Mouse (Mus musculus) forelimb bud, embryonic 11.5 days (tissue): Measurements from ENCODE around the gene Eef1akmt1.

Experiments used
- DNase-seq: peaks from one replicate; pipeline ENCODE4 v3.0.0-alpha.2; 2012; ENCODE audit warnings: low read depth, low spot score

The Eef1akmt1 gene

DNA sequence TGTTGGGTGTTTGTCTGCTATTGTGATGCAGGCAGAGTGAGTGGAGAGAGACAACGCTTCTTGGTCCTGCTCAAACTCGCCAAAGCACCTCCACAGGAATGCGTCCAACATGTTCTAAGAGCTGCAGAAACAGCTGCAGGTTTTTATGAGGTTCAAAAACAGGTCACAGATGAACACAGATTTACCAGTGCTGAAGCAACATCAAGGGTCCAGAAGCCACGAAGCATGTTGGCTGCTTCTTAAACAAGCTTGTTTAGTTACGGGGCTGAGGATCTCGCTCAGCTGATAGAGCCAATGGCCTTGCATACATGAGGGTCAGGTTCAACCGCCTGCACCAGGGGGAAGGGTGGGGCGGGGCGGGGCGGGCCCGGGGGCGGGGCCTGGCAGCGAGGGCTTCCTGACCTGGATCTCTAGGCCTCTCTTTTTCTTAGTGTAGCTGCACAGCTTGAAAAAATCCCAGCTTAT, 24.8 kb downstream of the Eef1akmt1 start:
- DNase-seq, result peak; percentile 63

DNA sequence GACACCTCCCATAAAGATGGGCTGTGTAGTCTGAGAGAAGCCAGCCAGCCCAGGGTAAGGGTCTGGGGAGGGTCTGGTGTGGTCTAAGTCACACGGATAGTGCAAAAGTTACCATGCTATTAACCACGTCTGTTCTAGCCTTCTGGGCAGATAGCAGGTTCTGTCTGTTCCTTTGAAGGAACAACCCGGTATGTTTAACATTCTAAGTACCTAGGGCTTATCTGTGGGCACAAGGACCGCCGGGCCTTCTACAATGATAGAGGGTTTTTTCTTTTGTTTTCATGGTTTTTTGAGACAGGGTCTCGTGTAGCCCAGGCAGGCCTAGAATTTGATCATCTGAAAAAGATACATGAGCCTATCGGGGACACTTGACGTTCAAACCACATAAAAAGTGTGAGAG, 25.3 kb downstream of the Eef1akmt1 start:
- no peak for DNase-seq

DNA sequence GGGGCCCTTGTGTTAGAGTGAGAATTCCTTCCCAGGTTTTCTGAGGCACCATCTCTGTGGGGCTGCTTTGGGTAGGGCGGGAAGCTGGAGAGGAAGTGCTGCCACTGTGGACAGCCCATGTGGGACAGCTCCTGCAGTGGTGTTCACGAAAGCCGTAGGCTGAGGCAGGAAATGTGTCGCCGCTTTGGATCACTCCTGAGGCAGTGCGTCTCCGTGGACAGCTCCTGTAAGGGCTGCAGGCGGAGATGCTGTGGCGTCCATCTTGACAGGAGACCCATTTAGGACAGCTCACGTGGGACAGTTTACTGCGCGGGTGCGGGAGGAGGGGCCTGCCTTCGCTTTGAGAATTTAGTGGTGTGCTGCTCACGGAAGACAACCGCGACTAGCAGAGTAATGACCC, 25.9 kb downstream of the Eef1akmt1 start:
- no peak for DNase-seq

DNA sequence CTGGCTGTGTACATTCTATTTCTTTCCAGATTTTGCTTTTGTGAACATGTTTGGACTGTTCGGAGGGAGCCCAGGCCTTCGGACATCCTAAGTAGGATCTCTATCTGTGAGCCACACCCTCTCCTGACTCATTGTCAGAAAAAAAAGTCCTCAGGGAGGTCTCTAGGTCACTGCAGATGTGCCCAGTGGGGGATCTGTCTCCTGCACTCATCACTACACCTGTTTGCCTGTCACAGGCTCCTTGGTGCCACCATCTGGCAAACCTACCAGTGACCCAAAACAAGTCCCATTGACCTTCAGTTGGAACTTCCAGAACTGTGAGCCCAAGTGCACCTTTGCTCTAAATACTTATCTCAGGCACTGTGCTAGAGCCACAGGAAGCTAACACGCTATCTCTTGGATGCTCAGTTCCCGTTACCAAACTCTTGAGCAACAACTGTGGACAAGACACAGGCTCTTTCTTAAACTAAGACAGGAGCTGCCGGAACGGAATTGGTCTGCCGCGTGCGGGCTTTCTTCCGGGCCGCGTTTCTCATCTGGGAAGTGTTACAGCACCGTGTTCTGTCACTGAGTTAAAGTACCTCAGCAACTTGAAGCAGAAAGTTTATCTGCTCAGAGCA, 27.9 kb downstream of the Eef1akmt1 start:
- DNase-seq, result no peak

DNA sequence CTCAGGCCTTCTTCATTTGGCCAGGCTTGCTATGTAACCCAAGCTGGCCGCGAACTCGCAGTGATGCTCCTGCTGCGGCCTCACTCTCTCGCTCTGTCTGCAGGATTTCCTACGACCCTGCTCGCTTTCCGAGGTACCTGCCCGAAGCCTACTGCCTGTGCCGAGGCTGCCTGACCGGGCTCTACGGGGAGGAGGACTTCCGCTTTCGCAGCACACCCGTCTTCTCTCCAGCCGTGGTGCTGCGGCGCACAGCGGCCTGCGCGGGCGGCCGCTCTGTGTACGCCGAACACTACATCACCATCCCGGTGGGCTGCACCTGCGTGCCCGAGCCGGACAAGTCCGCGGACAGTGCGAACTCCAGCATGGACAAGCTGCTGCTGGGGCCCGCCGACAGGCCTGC, 29.2 kb downstream of the Eef1akmt1 start:
- DNase-seq, result no peak

DNA sequence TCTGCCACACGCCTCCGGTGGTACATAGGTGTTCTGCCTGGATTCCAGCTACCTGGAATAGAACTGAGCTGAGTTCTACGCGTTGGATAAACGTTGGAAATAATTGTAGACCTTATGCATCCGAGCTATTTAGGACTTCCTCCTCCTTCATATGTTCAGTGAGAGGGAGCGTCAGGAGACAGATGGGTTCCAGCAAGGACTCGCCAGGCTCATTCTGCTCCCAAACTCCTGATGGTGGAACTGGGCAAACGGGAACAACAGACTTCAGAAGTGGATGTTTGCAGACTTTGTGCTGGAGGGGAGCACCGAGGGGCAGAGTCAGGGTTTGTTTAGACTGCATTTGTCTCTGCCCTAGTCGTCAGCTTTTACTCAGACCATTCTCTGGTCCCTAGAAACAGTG, 30.7 kb downstream of the Eef1akmt1 start:
- DNase-seq, result no peak

DNA sequence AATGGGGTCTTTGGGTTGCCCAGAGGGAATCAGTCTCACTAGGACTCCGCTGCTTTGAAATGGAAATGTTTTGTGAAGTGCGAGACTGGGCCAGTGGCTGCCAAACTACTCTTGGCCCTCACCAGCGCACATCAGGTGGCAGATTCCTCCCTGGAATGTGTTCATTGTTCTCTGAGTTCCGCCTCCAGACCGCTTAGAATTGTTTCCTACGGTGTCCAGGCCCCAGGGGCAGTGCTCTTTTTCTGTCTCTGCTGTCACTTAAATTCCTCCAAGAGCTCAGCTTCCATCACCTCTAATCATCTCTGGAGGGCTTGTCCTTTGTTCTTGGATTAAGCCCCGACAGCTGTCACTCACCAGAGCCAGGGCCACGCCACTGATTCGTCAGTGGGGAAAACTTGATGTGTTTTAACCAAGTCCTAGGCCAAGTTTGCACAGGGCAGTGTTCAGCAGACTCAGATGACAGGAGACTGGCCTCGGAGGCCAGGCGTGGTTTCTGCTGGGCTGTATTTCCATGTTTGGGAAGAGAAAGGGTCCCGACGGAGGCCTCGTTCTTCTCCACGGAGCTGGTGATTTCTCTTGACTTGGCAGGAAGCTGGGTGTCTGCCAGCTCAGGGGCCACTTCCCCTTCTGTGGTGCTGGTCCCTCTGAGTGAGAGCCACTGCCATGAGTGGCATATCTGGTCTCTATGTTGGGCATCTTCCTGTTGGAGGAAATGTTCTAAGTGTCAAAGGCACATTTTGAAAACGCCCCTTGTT, 34.0 kb downstream of the Eef1akmt1 start:
- no peak for DNase-seq

DNA sequence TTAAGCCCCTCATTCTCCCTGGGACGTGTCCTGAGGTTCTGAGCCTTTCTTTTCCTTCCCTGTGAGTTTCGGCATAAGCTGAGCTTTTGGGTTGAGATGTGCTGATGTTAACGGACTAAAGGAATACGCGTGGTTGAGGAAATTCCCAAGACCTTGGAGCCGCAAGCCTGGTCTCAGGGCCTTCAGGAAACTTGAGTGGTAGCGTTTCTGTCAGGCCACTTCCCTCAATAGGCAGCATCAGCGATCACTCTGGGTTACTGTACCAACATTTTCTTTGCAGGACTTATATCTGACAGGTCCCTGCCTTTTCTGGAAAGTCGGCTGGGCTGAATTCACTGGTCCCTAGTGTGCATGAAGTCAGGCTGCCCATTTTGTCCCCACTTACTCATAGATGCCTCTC, 34.6 kb downstream of the Eef1akmt1 start:
- no peak for DNase-seq

DNA sequence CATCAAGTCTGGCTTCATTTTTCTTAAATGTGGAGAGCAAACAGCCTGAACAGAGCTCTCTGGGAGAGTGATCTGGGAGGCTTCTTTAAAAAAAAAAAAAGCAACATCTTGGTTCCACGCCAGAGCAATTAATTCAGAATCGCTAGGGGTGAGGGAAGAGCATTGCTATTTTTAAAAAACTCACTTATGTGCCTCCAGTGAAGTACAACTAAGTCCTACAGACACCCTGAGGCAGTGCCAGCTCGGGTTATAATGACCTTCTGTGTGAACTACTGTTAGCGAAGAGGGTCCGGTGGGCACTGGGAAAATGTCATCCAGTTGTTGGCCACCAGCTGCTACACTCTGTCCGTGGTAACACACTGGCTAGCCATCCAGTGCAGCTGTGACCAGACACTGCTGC, 35.8 kb downstream of the Eef1akmt1 start:
- no peak for DNase-seq

DNA sequence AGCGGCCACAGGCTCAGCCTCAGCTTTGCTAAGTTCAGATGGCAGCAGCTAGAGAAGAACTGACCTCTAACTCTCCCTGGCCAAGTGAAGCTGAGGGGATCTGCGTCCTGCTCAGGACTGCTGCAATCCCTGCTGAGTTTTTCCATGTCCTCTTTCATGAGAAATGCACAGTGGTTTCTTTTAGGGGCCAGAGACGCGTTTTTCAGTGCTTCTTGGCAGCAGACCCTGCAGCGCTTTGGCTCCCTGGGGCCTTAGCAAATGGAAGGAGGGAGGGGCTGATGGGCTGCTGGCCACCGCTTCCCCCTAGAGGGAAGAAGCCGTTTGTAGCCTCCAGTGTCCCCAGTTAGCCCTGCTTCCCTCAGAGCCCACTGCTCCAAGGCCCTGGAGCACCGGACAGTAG, 36.5 kb downstream of the Eef1akmt1 start:
- DNase-seq, result no peak

DNA sequence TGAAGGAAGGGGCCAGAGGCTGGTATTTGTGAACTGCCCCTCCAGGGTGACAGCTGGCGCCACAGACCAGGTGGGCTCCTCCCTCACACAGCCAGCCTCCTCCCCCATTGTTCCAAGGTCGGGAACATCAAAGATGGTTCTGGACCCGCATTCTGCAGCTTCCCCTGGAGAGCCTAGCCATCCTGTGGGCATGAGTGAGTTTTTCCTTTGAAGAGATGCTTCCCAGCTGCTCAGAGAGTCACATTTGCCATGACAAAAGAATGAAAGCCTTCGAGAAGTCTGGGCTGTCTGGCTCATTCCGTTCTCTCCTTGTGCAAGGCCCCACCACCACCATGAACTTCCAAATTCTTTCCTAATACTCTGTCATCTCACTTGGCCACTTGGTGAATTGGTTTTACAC, 37.1 kb downstream of the Eef1akmt1 start:
- no peak for DNase-seq

DNA sequence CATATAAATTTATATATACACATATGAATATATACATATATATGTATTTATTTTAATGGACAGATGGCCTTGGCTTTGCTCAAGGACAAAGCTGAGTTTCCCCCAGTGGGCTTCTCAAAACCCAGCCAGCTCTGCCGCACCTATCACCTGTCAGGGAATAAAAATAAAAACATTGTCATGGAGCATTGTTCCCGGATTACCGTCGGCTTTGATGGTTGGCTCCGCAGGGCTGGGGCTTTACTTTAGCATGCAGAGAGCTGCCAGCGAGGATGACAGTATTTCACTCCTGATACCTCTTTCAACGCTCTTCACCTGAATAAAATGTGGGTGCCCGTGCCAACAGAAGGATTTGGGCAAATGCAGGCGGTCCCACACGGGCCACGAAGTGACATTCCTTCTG, 37.6 kb downstream of the Eef1akmt1 start:
- DNase-seq, result no peak

DNA sequence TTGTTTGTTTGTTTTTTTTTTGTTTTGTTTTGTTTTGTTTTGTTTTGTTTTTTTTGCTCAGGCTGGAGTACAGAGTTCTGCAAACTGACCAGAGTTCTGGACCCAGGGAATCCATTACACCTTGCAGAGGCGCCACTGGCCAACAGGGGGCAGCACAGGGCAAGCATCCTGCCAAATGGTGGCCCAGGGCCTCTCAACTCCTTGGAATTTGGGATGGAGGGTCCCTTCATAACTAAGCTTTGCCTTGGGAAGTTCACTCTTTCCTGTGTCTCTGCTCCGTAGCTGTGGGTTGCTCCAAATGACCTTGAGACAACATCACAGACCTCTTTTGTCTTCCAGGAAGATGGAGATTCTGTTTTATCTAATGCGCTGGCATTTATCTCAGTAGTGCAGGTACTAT, 38.2 kb downstream of the Eef1akmt1 start:
- peak; percentile 43 for DNase-seq

DNA sequence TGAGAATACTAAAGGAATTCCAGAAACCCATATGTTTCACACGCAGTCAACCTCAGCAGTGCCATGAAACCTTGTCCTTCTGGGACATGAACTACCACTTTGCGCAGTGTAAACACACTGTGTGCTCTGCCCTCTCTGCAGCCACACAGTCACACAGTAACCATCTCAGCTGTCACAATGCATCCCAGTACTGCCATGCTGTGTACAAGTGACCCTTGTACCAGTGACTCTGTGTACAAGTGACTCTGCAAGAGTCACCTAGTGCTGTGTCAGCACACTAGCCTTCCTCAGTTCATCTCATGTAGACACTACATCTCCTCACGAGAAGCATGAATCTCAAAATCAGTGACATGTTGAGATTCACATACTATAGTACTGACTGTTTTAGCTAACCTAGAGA, 38.8 kb downstream of the Eef1akmt1 start:
- DNase-seq, result no peak

DNA sequence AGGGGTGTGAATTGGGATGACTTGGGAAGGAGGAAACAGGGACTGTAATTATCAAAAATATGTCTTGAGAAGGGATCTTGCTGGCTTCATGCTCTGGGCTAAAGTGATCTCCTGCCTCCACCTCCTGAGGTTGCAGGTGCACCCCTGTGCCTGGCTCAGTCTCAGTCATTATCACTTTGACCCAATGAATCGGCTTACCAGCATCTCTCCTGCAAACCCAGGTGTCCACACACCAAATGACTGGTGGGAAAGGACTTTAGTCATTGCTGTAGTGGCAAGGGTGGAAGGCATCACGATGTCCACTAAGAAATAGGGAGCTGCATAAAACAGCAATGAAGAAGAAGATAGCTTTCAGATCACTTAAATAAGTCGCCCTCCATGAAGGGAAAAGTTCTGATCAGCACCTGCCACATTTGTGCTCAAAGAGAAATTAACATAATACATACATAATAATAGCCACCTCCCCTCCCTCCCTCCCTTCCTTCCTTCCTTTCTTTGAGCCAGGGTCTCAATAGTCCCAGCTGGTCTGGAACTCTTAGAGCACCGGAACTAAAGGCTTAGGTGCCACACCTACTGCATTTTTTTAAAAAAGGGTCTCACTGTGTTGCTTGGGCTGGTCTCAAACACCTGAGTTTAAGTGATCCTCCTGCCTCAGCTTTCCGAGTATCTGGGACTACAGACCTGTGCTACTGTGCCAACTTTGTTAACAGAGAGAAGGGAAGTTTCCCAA, 41.5 kb downstream of the Eef1akmt1 start:
- no peak for DNase-seq

DNA sequence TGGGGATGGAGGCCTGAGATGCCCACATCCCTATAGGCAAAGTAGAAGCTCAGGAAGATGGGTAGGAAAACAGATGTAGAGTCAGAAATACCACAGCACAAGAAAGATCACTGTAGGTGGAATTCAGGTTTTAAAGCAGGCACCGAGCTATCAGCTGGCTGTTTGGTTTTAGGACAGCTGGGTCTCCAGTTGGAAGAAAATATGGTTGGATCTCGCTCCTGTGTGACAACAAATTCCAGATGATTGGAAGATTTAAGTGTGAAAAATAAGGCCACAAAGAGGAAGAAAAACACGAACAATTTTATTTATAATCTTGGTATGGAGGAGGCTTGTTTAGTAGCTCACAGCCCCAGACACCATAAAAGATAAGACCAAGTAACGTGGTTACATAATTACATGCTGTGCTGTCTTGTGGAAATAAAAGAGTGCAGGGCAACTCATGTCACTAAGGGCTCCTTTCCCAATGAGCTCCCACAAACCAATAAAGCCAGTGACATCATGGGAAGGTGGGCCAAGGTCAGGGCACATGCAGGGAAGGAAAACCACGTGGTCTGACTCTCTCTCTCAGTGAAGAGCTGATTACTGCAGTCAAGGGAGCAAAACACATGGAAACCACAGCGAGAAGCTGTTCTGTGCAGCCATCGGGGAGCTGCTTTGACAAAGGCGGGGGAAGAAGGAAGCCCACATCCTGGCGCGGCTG, 42.2 kb downstream of the Eef1akmt1 start:
- no peak for DNase-seq

DNA sequence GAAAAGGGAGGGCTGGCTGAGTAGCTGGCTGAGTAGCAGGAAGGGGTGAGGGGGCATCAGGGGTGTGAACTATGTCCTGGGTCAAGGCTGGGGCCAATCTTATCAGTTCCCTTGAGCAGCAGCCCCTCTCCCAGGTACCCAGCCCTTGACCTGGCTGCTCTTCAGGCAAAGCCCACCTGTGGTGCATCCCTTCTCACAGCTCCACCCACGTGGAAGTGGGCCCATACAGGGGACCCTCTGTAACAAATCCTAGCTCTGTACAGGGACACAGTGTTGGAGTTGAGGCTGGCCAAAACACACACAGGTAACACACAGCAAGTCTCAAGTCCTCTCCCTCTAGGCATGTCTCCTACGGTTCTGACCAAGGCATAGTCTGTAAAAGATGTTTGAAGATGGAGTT, 43.8 kb downstream of the Eef1akmt1 start:
- no peak for DNase-seq

DNA sequence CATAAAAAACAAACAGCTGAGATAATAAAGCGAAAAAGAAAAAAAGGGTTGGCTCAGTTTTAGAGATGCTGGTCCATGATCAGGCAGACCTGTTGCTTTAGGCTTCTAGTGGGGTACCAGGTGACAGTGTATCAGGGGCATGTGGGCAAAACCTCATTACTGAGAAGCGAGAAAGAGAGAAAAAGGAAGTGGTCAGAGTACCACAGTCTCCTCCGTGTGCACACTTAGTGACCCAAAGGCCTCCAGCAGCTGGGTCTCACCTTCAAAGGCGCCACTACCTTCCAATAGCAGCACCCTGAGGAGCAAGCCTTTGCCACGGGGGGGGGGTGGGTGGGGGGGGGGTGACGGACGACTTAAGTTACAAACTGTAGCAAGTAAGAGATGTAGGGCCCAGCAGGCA, 44.3 kb downstream of the Eef1akmt1 start:
- no peak for DNase-seq

DNA sequence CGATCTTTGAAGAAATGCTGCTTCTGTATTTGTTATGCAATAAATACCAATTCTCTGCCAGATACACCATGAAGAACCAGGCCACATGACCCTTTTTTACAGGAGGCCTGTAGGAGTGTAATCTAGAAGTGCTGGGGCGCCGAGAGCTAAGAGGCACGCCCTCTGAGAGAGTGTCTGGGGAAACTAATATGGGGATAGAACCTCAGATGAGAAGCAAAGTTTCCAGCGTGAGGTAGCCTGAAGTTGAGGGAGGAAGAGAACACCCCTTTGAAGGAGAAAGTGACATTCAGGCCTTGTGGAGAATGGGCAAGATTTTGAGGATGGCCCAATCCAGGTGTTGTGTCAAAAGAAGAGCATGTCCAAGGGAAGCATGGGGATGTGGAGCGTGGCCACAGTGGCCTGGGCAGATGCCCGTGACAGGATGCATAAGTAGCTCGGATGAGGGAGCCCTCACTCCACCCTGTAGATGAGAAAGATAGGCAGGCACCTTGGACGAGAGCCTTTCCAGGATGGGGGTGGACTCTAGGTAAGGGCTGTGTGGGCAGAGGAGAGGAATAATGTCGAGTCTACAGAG, 45.3 kb downstream of the Eef1akmt1 start:
- DNase-seq, result no peak

DNA sequence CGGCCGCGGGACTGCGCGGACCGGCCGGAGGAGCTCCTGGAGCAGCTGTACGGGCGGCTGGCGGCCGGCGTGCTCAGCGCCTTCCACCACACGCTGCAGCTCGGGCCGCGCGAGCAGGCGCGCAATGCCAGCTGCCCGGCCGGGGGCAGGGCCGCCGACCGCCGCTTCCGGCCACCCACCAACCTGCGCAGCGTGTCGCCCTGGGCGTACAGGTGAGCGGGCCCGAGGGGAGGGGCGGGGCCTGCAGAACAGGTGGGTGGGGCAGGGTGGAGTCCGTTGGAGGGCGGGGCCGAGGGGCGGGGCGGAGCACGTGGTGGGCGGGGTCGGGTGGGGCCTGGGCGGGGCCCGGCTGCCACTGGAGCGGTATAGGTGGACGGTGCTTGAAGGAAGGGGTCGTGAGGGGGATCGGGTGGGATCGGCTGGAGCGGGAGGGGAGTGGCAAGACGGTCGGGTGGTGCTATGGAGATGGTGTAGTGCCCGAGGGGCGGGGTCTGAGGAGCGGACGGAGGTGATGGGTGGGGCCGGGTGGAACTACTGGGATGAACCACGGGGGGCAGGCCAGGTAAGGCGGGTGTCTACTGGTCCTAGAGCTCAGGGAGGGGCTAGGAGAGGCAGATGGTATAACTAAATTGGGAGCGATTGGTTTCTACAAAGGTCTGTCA, 45.9 kb downstream of the Eef1akmt1 start:
- DNase-seq, result peak; percentile 32

DNA sequence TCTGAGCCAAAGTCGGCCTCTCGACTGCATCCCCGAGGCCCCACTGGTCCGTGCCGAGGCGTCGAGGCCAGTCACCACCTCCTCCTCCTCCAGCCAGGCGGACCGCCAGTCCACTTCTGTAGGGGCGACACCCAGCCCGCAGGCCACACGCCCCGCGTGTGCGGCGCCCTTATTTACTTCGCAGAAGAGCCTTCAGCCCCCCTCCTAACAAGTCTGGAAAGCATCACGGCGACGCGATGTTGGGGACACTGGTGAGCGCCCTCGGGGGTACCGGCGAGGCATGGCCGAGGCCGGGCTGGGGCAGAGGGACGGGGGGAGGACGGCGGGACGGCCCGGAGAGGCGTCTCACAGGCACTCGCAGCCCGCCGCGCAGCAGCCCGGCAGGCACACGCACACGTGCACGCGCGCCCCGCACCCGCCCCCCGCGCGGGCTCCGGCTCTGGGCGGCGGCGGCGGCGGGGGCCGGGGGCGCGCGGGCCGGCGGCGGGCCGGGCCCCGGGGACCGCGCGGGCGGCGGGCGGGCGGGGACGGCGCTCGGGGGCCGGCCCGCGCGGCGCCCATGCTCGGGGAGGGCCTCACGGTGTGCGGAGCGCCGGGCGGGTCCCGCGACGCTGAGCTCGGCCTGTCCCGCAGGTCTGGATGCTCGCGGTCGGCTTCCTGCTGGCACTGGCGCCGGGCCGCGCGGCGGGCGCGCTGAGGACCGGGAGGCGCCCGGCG, 46.6 kb downstream of the Eef1akmt1 start, which contains the start of gene Il17d:
Il17d (plus strand) TSS at position 107 of the 717 bp plus-strand sequence.
- DNase-seq, result peak; percentile 37
